In the genomic region with DNA sequence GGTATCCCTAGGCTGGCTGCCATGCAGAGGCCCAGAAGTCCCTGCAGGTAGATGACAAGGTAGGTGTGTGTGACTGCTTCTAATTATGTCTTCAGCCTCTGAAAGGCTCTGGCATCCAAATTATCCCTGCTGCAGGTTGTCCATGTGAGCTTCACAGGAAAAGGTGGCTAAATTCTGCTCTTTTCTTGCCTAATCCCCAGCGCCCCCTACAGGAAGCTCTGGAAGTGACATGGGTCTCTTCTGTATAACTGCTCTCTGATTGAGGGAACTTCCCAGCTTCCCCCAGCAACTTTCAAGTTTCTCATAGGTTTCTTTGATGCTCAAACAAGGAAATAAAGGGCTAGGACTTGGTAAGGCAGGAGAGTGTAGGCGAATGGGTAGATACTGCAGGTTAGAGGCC, we compare ENCODE assay signal across 8 mouse cellular contexts. TPM values are rescaled to one million over a fixed set of nuclear protein-coding genes. Genes with fewer than 3 reads are reported as not detected.
DNase-seq lines count a peak whose midpoint lies in the region; ATAC-seq and TF ChIP-seq lines count a peak whose summit lies in the region.

No protein-coding gene starts in this region.

- no peak for TF ChIP-seq POLR2A in ES-Bruce4 (IDR thresholded peaks at IDR 0.05; ENCODE audit: insufficient read depth, low read length)

- H3K4me2 ChIP-seq in hindbrain, embryonic 11.5 days (replicated peaks; ENCODE audit: low read depth, low read length), result no peak overlapping the region
- H3K4me2 ChIP-seq in hindbrain, embryonic 12.5 days (replicated peaks), result no peak overlapping the region

- no peak for ATAC-seq in hindbrain, embryonic 11.5 days (ENCODE audit: low FRiP score)
- no peak for ATAC-seq in hindbrain, embryonic 12.5 days (ENCODE audit: low FRiP score)
- peak; percentile 69 for ATAC-seq in frontal cortex, adult (ENCODE audit: low TSS enrichment)
- ATAC-seq in megakaryocyte-erythroid progenitor cell, adult 5-6 weeks (replicated peaks; ENCODE audit: low FRiP score, low TSS enrichment, poor library complexity, severe bottlenecking), result peak; percentile 23; the same call in 1 of the 2 replicates

- H3K4me3 ChIP-seq in hindbrain, embryonic 11.5 days (ENCODE audit: low read depth, low read length), result no peak overlapping the region
- H3K4me3 ChIP-seq in hindbrain, embryonic 12.5 days, result no peak overlapping the region
- H3K4me3 ChIP-seq in ES-Bruce4 (ENCODE audit: low read depth, low read length), result no peak overlapping the region

- H3K27ac ChIP-seq in hindbrain, embryonic 11.5 days (ENCODE audit: low read depth, low read length), result no peak overlapping the region
- H3K27ac ChIP-seq in hindbrain, embryonic 12.5 days, result no peak overlapping the region
- H3K27ac ChIP-seq in ES-Bruce4 (ENCODE audit: insufficient read depth, low read length), result no peak overlapping the region

- peak; percentile 33 for TF ChIP-seq CTCF in ES-Bruce4 (IDR thresholded peaks at IDR 0.05; ENCODE audit: low read depth, low read length)

- no peaks in the 10 kb centered on the region for H3K27me3 ChIP-seq in hindbrain, embryonic 11.5 days (ENCODE audit: control insufficient read depth, insufficient read depth, low read length)
- H3K27me3 ChIP-seq in hindbrain, embryonic 12.5 days, result no peaks in the 10 kb centered on the region
- H3K27me3 ChIP-seq in ES-Bruce4 (ENCODE audit: control insufficient read depth, insufficient read depth, low read length, poor library complexity, severe bottlenecking), result no peaks in the 10 kb centered on the region

- H3K4me1 ChIP-seq in hindbrain, embryonic 11.5 days (replicated peaks; ENCODE audit: control insufficient read depth, insufficient read depth, low read length), result no peaks in the 10 kb centered on the region
- no peaks in the 10 kb centered on the region for H3K4me1 ChIP-seq in hindbrain, embryonic 12.5 days
- H3K4me1 ChIP-seq in ES-Bruce4 (ENCODE audit: control insufficient read depth, insufficient read depth, low read length), result no peaks in the 10 kb centered on the region

- peaks cover 7% of the 10 kb centered on the region; the same call in 1 of the 2 replicates for H3K36me3 ChIP-seq in hindbrain, embryonic 11.5 days (ENCODE audit: control insufficient read depth, insufficient read depth, low read length)
- peaks cover 89% of the 10 kb centered on the region for H3K36me3 ChIP-seq in hindbrain, embryonic 12.5 days
- H3K36me3 ChIP-seq in ES-Bruce4 (ENCODE audit: control insufficient read depth, insufficient read depth, low read length, poor library complexity, severe bottlenecking), result peaks cover 22% of the 10 kb centered on the region

- WGBS in hindbrain, embryonic 11.5 days, result 29% methylated on average over 2 of the region's 2 CpGs
- 32% methylated on average over 2 of the region's 2 CpGs for WGBS in hindbrain, embryonic 12.5 days

- peak; percentile 79 for DNase-seq in hindbrain, embryonic 11.5 days (ENCODE audit: low spot score)
- peak; percentile 56 for DNase-seq in c-Kit-negative CD71-positive TER-119-positive erythroid progenitor cells, embryonic 14.5 days (ENCODE audit: low read depth, low spot score)
- peak; percentile 65 for DNase-seq in layer of hippocampus, adult 9-10 months (ENCODE audit: low spot score)
- DNase-seq in spleen, postnatal 4 days (ENCODE audit: low spot score in 2 of 2), result peak; percentile 71 to 91

- no peak for TF ChIP-seq EP300 in ES-Bruce4 (IDR thresholded peaks at IDR 0.05; ENCODE audit: insufficient read depth, low read depth, low read length)

- H3K9ac ChIP-seq in hindbrain, embryonic 11.5 days (ENCODE audit: low read depth, low read length), result no peak overlapping the region
- H3K9ac ChIP-seq in hindbrain, embryonic 12.5 days, result no peak overlapping the region
- H3K9ac ChIP-seq in ES-Bruce4 (ENCODE audit: low read depth, poor library complexity, severe bottlenecking), result no peak overlapping the region

- no peaks in the 10 kb centered on the region for H3K9me3 ChIP-seq in hindbrain, embryonic 11.5 days (ENCODE audit: control insufficient read depth, low read length)
- H3K9me3 ChIP-seq in hindbrain, embryonic 12.5 days (replicated peaks), result no peaks in the 10 kb centered on the region
- no peaks in the 10 kb centered on the region for H3K9me3 ChIP-seq in ES-Bruce4 (replicated peaks; ENCODE audit: control insufficient read depth, insufficient read depth, low read length, poor library complexity, severe bottlenecking)

RNA-seq across cellular contexts. Expression of a gene that starts 21.1 kb away (rescaled TPM):
- polyA plus RNA-seq in hindbrain, embryonic 11.5 days (2014; fragmentation: Nextera tagmentation; extraction: Ambion mirVana), result 66.2 and 67.1 TPM in 2 replicates
- 58.0 and 58.4 TPM in 2 replicates for polyA plus RNA-seq in hindbrain, embryonic 12.5 days (2016; fragmentation: Nextera tagmentation; extraction: Ambion mirVana)
- polyA plus RNA-seq in ES-Bruce4 (2011; ENCODE audit: insufficient read depth, insufficient read length, low read depth, missing spikeins), result 21.8 and 25.5 TPM in 2 replicates
- 46.2 and 57.3 TPM in 2 replicates for total RNA-seq in megakaryocyte-erythroid progenitor cell, adult 5-6 weeks (2014; fragmentation: Nextera tagmentation)
- total RNA-seq in megakaryocyte-erythroid progenitor cell, adult 5-6 weeks (2017), result 47.7 and 59.5 TPM in 2 replicates

RNA-seq across cellular contexts. Expression of a gene that starts 31.6 kb away (rescaled TPM):
- polyA plus RNA-seq in hindbrain, embryonic 11.5 days (2014; fragmentation: Nextera tagmentation; extraction: Ambion mirVana), result 25.2 and 25.7 TPM in 2 replicates
- polyA plus RNA-seq in hindbrain, embryonic 12.5 days (2016; fragmentation: Nextera tagmentation; extraction: Ambion mirVana), result 48.0 and 57.1 TPM in 2 replicates
- 4.0 and 4.9 TPM in 2 replicates for polyA plus RNA-seq in ES-Bruce4 (2011; ENCODE audit: insufficient read depth, insufficient read length, low read depth, missing spikeins)
- not detected in 2 replicates for total RNA-seq in megakaryocyte-erythroid progenitor cell, adult 5-6 weeks (2014; fragmentation: Nextera tagmentation)
- not detected in 2 replicates for total RNA-seq in megakaryocyte-erythroid progenitor cell, adult 5-6 weeks (2017)

RNA-seq across cellular contexts. Expression of a gene that starts 32.8 kb away (rescaled TPM):
- 155 and 169 TPM in 2 replicates for polyA plus RNA-seq in hindbrain, embryonic 11.5 days (2014; fragmentation: Nextera tagmentation; extraction: Ambion mirVana)
- polyA plus RNA-seq in hindbrain, embryonic 12.5 days (2016; fragmentation: Nextera tagmentation; extraction: Ambion mirVana), result 193 TPM in 2 replicates
- polyA plus RNA-seq in ES-Bruce4 (2011; ENCODE audit: insufficient read depth, insufficient read length, low read depth, missing spikeins), result 174 and 181 TPM in 2 replicates
- 162 and 178 TPM in 2 replicates for total RNA-seq in megakaryocyte-erythroid progenitor cell, adult 5-6 weeks (2014; fragmentation: Nextera tagmentation)
- total RNA-seq in megakaryocyte-erythroid progenitor cell, adult 5-6 weeks (2017), result 171 and 185 TPM in 2 replicates

RNA-seq across cellular contexts. Expression of a gene that starts 33.2 kb away (rescaled TPM):
- polyA plus RNA-seq in hindbrain, embryonic 11.5 days (2014; fragmentation: Nextera tagmentation; extraction: Ambion mirVana), result 184 and 186 TPM in 2 replicates
- 102 and 115 TPM in 2 replicates for polyA plus RNA-seq in hindbrain, embryonic 12.5 days (2016; fragmentation: Nextera tagmentation; extraction: Ambion mirVana)
- polyA plus RNA-seq in ES-Bruce4 (2011; ENCODE audit: insufficient read depth, insufficient read length, low read depth, missing spikeins), result 150 and 172 TPM in 2 replicates
- 203 and 208 TPM in 2 replicates for total RNA-seq in megakaryocyte-erythroid progenitor cell, adult 5-6 weeks (2014; fragmentation: Nextera tagmentation)
- 131 and 142 TPM in 2 replicates for total RNA-seq in megakaryocyte-erythroid progenitor cell, adult 5-6 weeks (2017)

RNA-seq across cellular contexts. Expression of a gene that starts 46.3 kb away (rescaled TPM):
- polyA plus RNA-seq in hindbrain, embryonic 11.5 days (2014; fragmentation: Nextera tagmentation; extraction: Ambion mirVana), result 10.5 and 12.5 TPM in 2 replicates
- polyA plus RNA-seq in hindbrain, embryonic 12.5 days (2016; fragmentation: Nextera tagmentation; extraction: Ambion mirVana), result 20.4 and 21.2 TPM in 2 replicates
- 10.7 and 12.7 TPM in 2 replicates for polyA plus RNA-seq in ES-Bruce4 (2011; ENCODE audit: insufficient read depth, insufficient read length, low read depth, missing spikeins)
- total RNA-seq in megakaryocyte-erythroid progenitor cell, adult 5-6 weeks (2014; fragmentation: Nextera tagmentation), result 22.4 and 32.1 TPM in 2 replicates
- 11.7 and 20.4 TPM in 2 replicates for total RNA-seq in megakaryocyte-erythroid progenitor cell, adult 5-6 weeks (2017)

Comparison
In these comparisons a context has a peak if more than half of its experiments do, and no peak if none do; other contexts are left out.
1. ATAC-seq: peak in frontal cortex, adult (single experiment) and megakaryocyte-erythroid progenitor cell, adult 5-6 weeks (single experiment); none in hindbrain, embryonic 11.5 days (single experiment) and hindbrain, embryonic 12.5 days (single experiment).
2. Peak in every context shown above with its lines, with median percentiles within 50 percentile points of each other: DNase-seq.